Mouse (Mus musculus) midbrain, postnatal 0 days (tissue): ENCODE measurements around the gene Erbin. TPM values are rescaled to one million over a fixed set of nuclear protein-coding genes. Genes with fewer than 3 reads are reported as not detected.

Experiments used
- ATAC-seq: fragments of 200-750 bp; cut with Nextera tagmentation; 2 replicates; pipeline ENCODE4 v1.8.0; 2017; ENCODE audit warnings: moderate number of reproducible peaks, mild to moderate bottlenecking, moderate TSS enrichment, moderate library complexity; ENCODE audit not compliant: low FRiP score
- DNase-seq: peaks from one replicate; pipeline ENCODE4 v3.0.0-alpha.2; 2015; ENCODE audit warnings: low spot score
- H3K27ac ChIP-seq: fragments of 300-500 bp; sonication (generic); 2 replicates; pipeline ENCODE4 v1.5.1; 2014; ENCODE audit warnings: low read depth, mild to moderate bottlenecking, low read length, mixed read lengths
- H3K27me3 ChIP-seq: fragments of 300-500 bp; sonication (generic); 2 replicates; pipeline ENCODE4 v1.6.1; 2014; ENCODE audit warnings: low read length, control low read depth, mixed read lengths; ENCODE audit not compliant: insufficient read depth
- H3K36me3 ChIP-seq: fragments of 300-500 bp; sonication (generic); 2 replicates; pipeline ENCODE4 v1.6.1; 2014; ENCODE audit warnings: low read length, control low read depth, mixed read lengths; ENCODE audit not compliant: insufficient read depth
- H3K4me1 ChIP-seq: fragments of 300-500 bp; sonication (generic); 2 replicates; pipeline ENCODE4 v1.6.1; 2014; ENCODE audit warnings: mild to moderate bottlenecking, control low read depth, antibody characterized with exemption, low read length, mixed read lengths; ENCODE audit not compliant: insufficient read depth
- H3K4me2 ChIP-seq: fragments of 300-500 bp; sonication (generic); 2 replicates; pipeline ENCODE4 v1.6.1; 2014; ENCODE audit warnings: low read depth, mild to moderate bottlenecking, low read length, mixed read lengths; ENCODE audit not compliant: poor library complexity, severe bottlenecking
- H3K4me3 ChIP-seq: fragments of 300-500 bp; sonication (generic); 2 replicates; pipeline ENCODE4 v1.5.1; 2014; ENCODE audit warnings: low read depth, mild to moderate bottlenecking, low read length, moderate library complexity
- H3K9ac ChIP-seq: fragments of 300-500 bp; sonication (generic); replicated peaks from 2 replicates; pipeline ENCODE4 v1.6.1; 2014; ENCODE audit warnings: mild to moderate bottlenecking, low read length, moderate library complexity, mixed read lengths; ENCODE audit not compliant: poor library complexity, severe bottlenecking
- H3K9me3 ChIP-seq: fragments of 300-500 bp; sonication (generic); 2 replicates; pipeline ENCODE4 v1.6.1; 2016; ENCODE audit warnings: low read length, control low read depth
- CTCF ChIP-seq: IDR thresholded peaks from 2 replicates; pipeline ENCODE4 v1.5.1; 2016; ENCODE audit warnings: antibody characterized with exemption, mild to moderate bottlenecking
- WGBS: fragments of 180-500 bp; shearing (Covaris S2); extraction: QIAGEN DNeasy Blood & Tissue Kit; methylation state at CpG from one replicate; pipeline ENCODE4 v1.1.7; 2014; 5-methylcytosine and 5-hydroxymethylcytosine counted together
- polyA plus RNA-seq: library from polyadenylated mRNA; unstranded; fragments of >200 nt; fragmentation: Nextera tagmentation; extraction: Ambion mirVana; gene quantifications from 2 replicates; pipeline ENCODE4 v1.2.1, GENCODE M21; 2015
- total RNA-seq: library from RNA; depleted of rRNA; stranded (reverse); fragments of >200 nt; gene quantifications from 2 replicates; pipeline ENCODE4 v1.2.3, GENCODE M21; 2014

Gene Erbin
- total and polyA plus RNA-seq, 2 experiments from 2014 or later: 6.8 to 36.2 TPM

DNA sequence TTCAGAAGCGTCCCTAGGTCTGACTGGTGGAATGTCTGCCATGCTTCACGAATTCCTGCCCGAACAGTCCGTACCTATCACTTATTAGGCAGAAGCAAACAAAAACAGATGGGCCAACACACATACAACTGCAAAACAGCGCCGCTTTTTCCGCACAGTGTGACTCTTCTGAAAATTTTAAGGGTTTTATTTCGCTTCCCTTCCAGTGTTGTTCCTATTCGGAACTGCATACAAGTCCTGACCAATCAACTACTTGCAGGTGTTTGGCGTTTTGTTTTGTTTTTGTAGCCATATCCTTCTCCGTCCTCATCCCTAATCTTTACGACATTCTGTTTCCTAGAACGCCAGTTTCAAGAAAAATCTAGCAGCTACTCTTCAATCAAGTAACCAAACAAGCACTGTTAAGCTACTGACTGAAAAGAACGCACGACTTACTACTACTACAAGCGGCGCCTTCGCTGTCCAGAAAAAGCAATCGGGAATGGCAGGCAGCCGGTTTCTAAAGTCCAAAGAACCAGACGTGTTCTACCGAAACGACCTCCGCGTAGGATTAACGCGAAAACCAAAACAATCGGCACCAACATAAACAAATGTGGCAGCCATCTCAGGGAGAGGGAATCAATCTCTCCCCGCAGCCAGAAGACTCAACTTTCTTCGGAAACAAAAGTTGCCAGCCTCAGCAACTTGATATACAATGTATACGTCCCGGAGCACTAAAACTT, 919 bp downstream of the Erbin start:
- Histone ChIP-seq H3K4me2 (peak overlapping the region; percentile 84), H3K27ac (peak overlapping the region; percentile 99), H3K36me3 (no peaks in the 10 kb centered on the region), H3K4me3 (peak overlapping the region; percentile 91), H3K4me1 (no peaks in the 10 kb centered on the region; the same call in 1 of the 2 replicates), H3K9ac (peak overlapping the region; percentile 94), H3K27me3 (no peaks in the 10 kb centered on the region), H3K9me3 (no peaks in the 10 kb centered on the region)
- WGBS: under 1% methylated on average over 32 of the region's 32 CpGs
- DNase-seq (peak; percentile 28), ATAC-seq (no peak)
- no peak for TF ChIP-seq CTCF

DNA sequence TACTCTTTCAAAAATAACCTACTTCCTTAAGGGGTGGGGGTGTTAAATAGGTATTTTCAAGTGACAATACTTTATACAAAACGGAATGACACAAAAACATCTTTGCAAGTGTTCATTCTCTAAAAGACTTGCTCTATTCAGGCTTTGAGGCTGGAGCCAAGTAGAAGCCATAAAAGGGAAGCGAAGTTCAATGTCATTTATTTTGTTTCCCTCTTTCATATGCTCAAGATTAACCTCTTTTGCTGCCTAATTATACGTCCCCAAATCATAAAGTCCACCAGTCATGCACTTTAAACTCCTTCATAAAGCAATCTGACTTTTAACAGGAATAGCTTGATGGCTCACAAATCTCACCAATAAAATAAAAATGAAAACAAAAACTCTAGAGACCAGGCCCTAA, 1.9 kb downstream of the Erbin start:
- 0 out of 2 replicates have a peak overlapping the region, but pooled peaks have one; percentile 29 for H3K9ac ChIP-seq
- no peaks in the 10 kb centered on the region for H3K9me3 ChIP-seq
- H3K4me1 ChIP-seq: no peaks in the 10 kb centered on the region; the same call in 1 of the 2 replicates
- TF ChIP-seq CTCF: no peak
- no peak for ATAC-seq
- no peaks in the 10 kb centered on the region for H3K27me3 ChIP-seq
- no peak overlapping the region for H3K27ac ChIP-seq
- peak overlapping the region; percentile 91 for H3K4me3 ChIP-seq
- 13% methylated on average over 3 of the region's 3 CpGs for WGBS
- no peak for DNase-seq
- peak overlapping the region; percentile 84 for H3K4me2 ChIP-seq
- no peaks in the 10 kb centered on the region for H3K36me3 ChIP-seq

DNA sequence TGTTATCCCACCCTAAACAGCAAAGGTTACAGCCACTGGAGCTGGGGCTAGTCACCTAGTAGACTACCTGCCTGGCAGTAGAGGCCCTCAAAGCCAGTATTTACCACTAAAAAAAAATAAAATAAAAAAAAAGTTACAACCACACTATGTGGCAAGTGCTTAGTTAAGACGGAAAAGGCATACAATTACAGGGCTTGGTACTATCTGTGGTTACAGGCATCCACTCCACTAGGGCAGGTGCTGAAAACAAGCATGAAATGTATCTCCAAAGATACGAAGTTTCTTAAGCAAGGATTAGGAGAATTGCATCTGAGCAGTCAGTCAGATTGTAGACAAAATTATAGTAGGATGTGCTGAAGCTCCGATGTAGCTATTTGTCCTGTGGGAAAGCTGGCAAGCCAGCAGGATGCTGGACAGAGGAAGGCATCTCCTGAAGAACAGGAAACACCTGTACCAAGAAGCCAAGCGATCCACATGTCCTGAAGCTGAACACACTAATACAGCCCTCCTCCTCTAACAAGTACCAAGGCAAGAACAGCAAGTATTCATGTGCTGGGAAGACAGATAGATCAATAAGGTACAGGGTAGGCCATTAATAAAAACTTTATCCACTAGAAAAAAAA, 6.1 kb downstream of the Erbin start:
- Histone ChIP-seq H3K27ac (no peak overlapping the region), H3K9ac (no peak overlapping the region), H3K27me3 (no peaks in the 10 kb centered on the region)

DNA sequence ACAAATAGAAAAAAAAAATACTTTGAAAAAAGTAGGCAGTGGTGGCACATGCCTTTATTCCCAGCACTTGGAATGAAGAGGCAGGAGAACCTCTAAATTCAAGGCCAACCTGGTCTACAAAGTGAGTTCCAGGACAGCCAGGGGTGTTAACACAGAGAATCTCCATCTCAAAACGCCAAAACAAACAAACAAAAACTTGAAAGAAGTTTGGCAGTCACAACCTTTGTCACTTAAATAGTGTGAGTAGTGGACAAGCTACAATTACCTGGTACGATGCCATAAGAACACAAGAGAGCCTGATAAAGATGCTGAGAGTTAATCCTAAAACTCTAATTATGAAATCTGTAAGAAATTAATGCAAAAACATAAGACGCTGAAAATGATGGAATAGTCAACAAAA, 8.0 kb downstream of the Erbin start:
- Histone ChIP-seq H3K9me3 (no peaks in the 10 kb centered on the region), H3K4me3 (no peak overlapping the region), H3K36me3 (no peaks in the 10 kb centered on the region), H3K27ac (no peak overlapping the region), H3K9ac (no peak overlapping the region), H3K4me1 (no peaks in the 10 kb centered on the region), H3K27me3 (no peaks in the 10 kb centered on the region), H3K4me2 (no peak overlapping the region)
- WGBS: 83% methylated on average over 3 of the region's 3 CpGs
- DNase-seq (no peak), ATAC-seq (no peak)
- no peak for TF ChIP-seq CTCF

More for the DNA sequence above, 6.1 kb downstream of the Erbin start:
- Histone ChIP-seq H3K9me3 (no peaks in the 10 kb centered on the region), H3K4me2 (no peak overlapping the region), H3K4me3 (no peak overlapping the region), H3K4me1 (no peaks in the 10 kb centered on the region; the same call in 1 of the 2 replicates), H3K36me3 (no peaks in the 10 kb centered on the region)
- 78% methylated on average over 4 of the region's 4 CpGs for WGBS
- TF ChIP-seq CTCF: no peak
- ATAC-seq (no peak), DNase-seq (no peak)

DNA sequence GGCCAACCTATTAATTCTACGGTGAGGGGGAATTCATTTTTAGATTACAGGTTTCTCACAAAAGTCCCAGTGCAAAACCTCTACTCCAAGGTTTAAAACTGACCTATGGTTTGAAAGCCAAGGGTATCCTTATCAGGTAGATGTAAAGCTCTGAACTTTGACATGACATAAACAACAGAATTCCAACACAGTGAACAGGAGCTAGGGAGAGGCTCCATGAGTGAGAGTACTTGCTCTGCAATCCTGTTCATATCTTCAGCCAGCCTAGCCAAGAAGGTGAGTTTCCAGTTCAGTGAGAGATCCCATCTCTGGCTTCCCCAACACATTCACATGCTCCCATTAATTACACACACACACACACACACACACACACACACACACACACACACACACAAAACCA, 9.7 kb downstream of the Erbin start:
- no peaks in the 10 kb centered on the region for H3K9me3 ChIP-seq
- no peak overlapping the region for H3K27ac ChIP-seq
- ATAC-seq (no peak), DNase-seq (no peak)
- TF ChIP-seq CTCF: no peak
- no peak overlapping the region for H3K4me3 ChIP-seq
- H3K4me1 ChIP-seq: no peaks in the 10 kb centered on the region
- H3K27me3 ChIP-seq: no peaks in the 10 kb centered on the region
- WGBS: 95% methylated on average over 1 of the region's 1 CpGs
- no peak overlapping the region for H3K9ac ChIP-seq
- no peak overlapping the region for H3K4me2 ChIP-seq
- H3K36me3 ChIP-seq: no peaks in the 10 kb centered on the region

GRCm38 (mm10) chr13:103909894-103910293, 10.4 kb downstream of the Erbin start:
- no peak for ATAC-seq
- no peak for DNase-seq
- Histone ChIP-seq H3K9ac (no peak overlapping the region), H3K4me3 (no peak overlapping the region), H3K4me2 (no peak overlapping the region), H3K4me1 (no peaks in the 10 kb centered on the region), H3K27ac (no peak overlapping the region), H3K9me3 (no peaks in the 10 kb centered on the region), H3K36me3 (no peaks in the 10 kb centered on the region), H3K27me3 (no peaks in the 10 kb centered on the region)
- TF ChIP-seq CTCF: no peak
- 86% methylated on average over 3 of the region's 3 CpGs for WGBS
